Mouse (Mus musculus) kidney, embryonic 14.5 days (tissue): ENCODE results near the gene Sema3d. TPM values are rescaled to one million over a fixed set of nuclear protein-coding genes. Genes with fewer than 3 reads are reported as not detected.
A peak's percentile ranks its signal among the peaks of the same experiment; 100 is the strongest.

ENCODE experiments used
- ATAC-seq: fragments of 200-750 bp; cut with Nextera tagmentation; 2 replicates; pipeline ENCODE4 v1.8.0; 2017; ENCODE audit warnings: moderate number of reproducible peaks, mild to moderate bottlenecking, moderate TSS enrichment, moderate library complexity; ENCODE audit not compliant: low FRiP score, low TSS enrichment
- H3K27ac ChIP-seq: fragments of 300-500 bp; sonication (generic); 2 replicates; pipeline ENCODE4 v1.5.1; 2014; ENCODE audit warnings: low read depth, mild to moderate bottlenecking, low read length, moderate library complexity, mixed read lengths
- H3K27me3 ChIP-seq: fragments of 300-500 bp; sonication (generic); 2 replicates; pipeline ENCODE4 v1.6.1; 2014; ENCODE audit warnings: mild to moderate bottlenecking, low read length; ENCODE audit not compliant: control insufficient read depth, insufficient read depth
- H3K36me3 ChIP-seq: fragments of 300-500 bp; sonication (generic); 2 replicates; pipeline ENCODE4 v1.6.1; 2014; ENCODE audit warnings: low read length, mixed read lengths; ENCODE audit not compliant: control insufficient read depth, insufficient read depth
- H3K4me1 ChIP-seq: fragments of 300-500 bp; sonication (generic); 2 replicates; pipeline ENCODE4 v1.6.1; 2014; ENCODE audit warnings: low read length, mixed read lengths; ENCODE audit not compliant: control insufficient read depth, insufficient read depth
- H3K4me2 ChIP-seq: fragments of 300-500 bp; sonication (generic); replicated peaks from 2 replicates; pipeline ENCODE4 v1.6.1; 2014; ENCODE audit warnings: low read depth, mild to moderate bottlenecking, low read length
- H3K4me3 ChIP-seq: fragments of 300-500 bp; sonication (generic); 2 replicates; pipeline ENCODE4 v1.5.1; 2014; ENCODE audit warnings: mild to moderate bottlenecking, low read length
- H3K9ac ChIP-seq: fragments of 300-500 bp; sonication (generic); 2 replicates; pipeline ENCODE4 v1.6.1; 2014; ENCODE audit warnings: low read depth, mild to moderate bottlenecking, low read length, moderate library complexity
- H3K9me3 ChIP-seq: fragments of 300-500 bp; sonication (generic); 2 replicates; pipeline ENCODE4 v1.6.1; 2016; ENCODE audit warnings: low read length; ENCODE audit not compliant: control insufficient read depth
- WGBS: fragments of 180-500 bp; shearing (Covaris S2); extraction: QIAGEN DNeasy Blood & Tissue Kit; methylation state at CpG from one replicate; pipeline ENCODE4 v1.1.7; 2014; 5-methylcytosine and 5-hydroxymethylcytosine counted together
- polyA plus RNA-seq: library from polyadenylated mRNA; unstranded; fragments of >200 nt; fragmentation: Nextera tagmentation; extraction: Ambion mirVana; gene quantifications from 2 replicates; pipeline ENCODE4 v1.2.1, GENCODE M21; 2014

Sema3d gene
- polyA plus RNA-seq, 1 experiment from 2014 or later: 29.7 TPM

DNA sequence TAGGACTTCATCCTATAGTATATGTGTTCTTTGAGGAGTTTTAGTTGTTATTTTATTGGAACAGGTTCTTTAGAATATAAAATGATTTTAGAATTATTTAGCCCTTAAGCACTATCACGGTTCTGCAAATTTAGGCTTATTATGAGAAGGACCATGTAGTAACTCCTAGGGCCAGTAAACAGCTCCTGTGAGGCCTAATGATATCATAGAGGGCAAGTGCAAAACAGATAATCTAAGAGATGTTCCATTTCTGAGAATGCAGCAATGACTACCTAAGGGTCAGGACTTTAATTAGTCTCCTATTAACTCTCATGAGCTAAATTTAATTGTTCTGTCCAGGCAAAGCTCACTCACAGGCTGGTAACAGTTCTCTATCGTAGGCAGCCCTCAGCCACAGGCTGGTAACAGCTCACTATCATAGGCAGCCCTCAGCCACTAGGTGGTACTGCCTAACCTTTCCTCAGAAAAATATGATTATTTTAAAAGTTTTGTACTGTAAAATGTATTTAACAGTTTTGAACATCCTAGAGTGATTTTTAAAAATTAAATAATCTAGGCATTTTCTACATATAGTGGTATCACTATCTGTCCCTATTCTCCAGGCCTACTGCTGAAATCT lies 181.5 kb downstream of the Sema3d start:
- Histone ChIP-seq H3K36me3 (no peaks in the 10 kb centered on the region), H3K27ac (no peak overlapping the region), H3K9me3 (no peaks in the 10 kb centered on the region), H3K4me3 (no peak overlapping the region), H3K4me2 (no peak overlapping the region), H3K4me1 (no peaks in the 10 kb centered on the region), H3K9ac (no peak overlapping the region), H3K27me3 (no peaks in the 10 kb centered on the region)
- no peak for ATAC-seq
- WGBS: 65% methylated on average over 2 of the region's 2 CpGs

- Histone ChIP-seq H3K27me3 (no peaks in the 10 kb centered on the region), H3K4me1 (no peaks in the 10 kb centered on the region), H3K9me3 (no peaks in the 10 kb centered on the region), H3K9ac (no peak overlapping the region), H3K4me2 (no peak overlapping the region), H3K4me3 (no peak overlapping the region), H3K27ac (no peak overlapping the region), H3K36me3 (no peaks in the 10 kb centered on the region)
- no peak for ATAC-seq
- 60% methylated on average over 1 of the region's 1 CpGs for whole genome bisulfite sequencing
Observed at GRCm38 (mm10) chr5:12566568-12566967, 183.4 kb downstream of the Sema3d start.

- Histone ChIP-seq H3K27ac (no peak overlapping the region), H3K9me3 (no peaks in the 10 kb centered on the region), H3K36me3 (no peaks in the 10 kb centered on the region; the same call in 1 of the 2 replicates), H3K4me3 (no peak overlapping the region), H3K27me3 (no peaks in the 10 kb centered on the region), H3K4me1 (no peaks in the 10 kb centered on the region), H3K4me2 (no peak overlapping the region), H3K9ac (no peak overlapping the region)
- ATAC-seq: no peak
- WGBS: 71% methylated on average over 4 of the region's 4 CpGs
Observed at GRCm38 (mm10) chr5:12574551-12574950, 191.4 kb downstream of the Sema3d start.

- no peak overlapping the region for H3K4me3 ChIP-seq
- no peaks in the 10 kb centered on the region for H3K27me3 ChIP-seq
- H3K36me3 ChIP-seq: no peaks in the 10 kb centered on the region; the same call in 1 of the 2 replicates
- no peak overlapping the region for H3K4me2 ChIP-seq
- no peak overlapping the region for H3K27ac ChIP-seq
- H3K4me1 ChIP-seq: no peaks in the 10 kb centered on the region
- 63% methylated on average over 1 of the region's 1 CpGs for WGBS
- H3K9ac ChIP-seq: no peak overlapping the region
- H3K9me3 ChIP-seq: no peaks in the 10 kb centered on the region
- ATAC-seq: no peak
Observed at GRCm38 (mm10) chr5:12575262-12575661, 192.1 kb downstream of the Sema3d start.

DNA sequence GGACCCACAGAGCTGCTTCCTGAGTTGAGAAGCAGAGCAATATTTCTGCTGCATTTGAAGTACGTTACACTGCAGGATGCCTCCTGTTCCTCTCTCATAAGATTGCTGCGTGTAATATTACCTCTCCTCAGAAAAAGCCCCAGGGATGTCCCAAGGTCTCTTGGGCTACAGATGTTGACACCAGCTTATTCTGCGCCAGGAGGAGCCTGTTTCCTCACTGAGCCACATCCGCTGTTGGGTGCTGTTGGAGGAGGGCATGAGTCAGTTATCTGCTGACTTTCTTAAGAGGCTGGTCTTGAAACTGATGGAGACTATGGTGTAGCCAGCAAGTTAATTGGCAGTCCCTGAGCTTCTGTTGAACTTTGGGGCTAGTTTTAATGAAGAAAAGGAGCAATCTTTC lies 196.6 kb downstream of the Sema3d start:
- 45% methylated on average over 4 of the region's 4 CpGs for WGBS
- Histone ChIP-seq H3K4me1 (no peaks in the 10 kb centered on the region), H3K4me2 (no peak overlapping the region), H3K9ac (no peak overlapping the region), H3K36me3 (no peaks in the 10 kb centered on the region; the same call in 1 of the 2 replicates), H3K9me3 (no peaks in the 10 kb centered on the region), H3K27ac (no peak overlapping the region), H3K27me3 (no peaks in the 10 kb centered on the region), H3K4me3 (no peak overlapping the region)
- no peak for ATAC-seq

- H3K4me2 ChIP-seq: no peak overlapping the region
- no peaks in the 10 kb centered on the region for H3K9me3 ChIP-seq
- no peak overlapping the region for H3K4me3 ChIP-seq
- H3K27me3 ChIP-seq: no peaks in the 10 kb centered on the region
- peaks cover 3% of the 10 kb centered on the region for H3K36me3 ChIP-seq
- ATAC-seq: no peak
- no peaks in the 10 kb centered on the region for H3K4me1 ChIP-seq
- H3K9ac ChIP-seq: no peak overlapping the region
- WGBS: 94% methylated on average over 1 of the region's 1 CpGs
- H3K27ac ChIP-seq: no peak overlapping the region
Observed at GRCm38 (mm10) chr5:12582540-12582939, 199.4 kb downstream of the Sema3d start.

- Histone ChIP-seq H3K27ac (no peak overlapping the region), H3K36me3 (peaks cover 3% of the 10 kb centered on the region), H3K4me2 (no peak overlapping the region), H3K9ac (no peak overlapping the region), H3K4me1 (no peaks in the 10 kb centered on the region), H3K27me3 (no peaks in the 10 kb centered on the region), H3K4me3 (no peak overlapping the region), H3K9me3 (no peaks in the 10 kb centered on the region)
- peak; percentile 62; the same call in 1 of the 2 replicates for ATAC-seq
- 61% methylated on average over 3 of the region's 3 CpGs for WGBS
Observed at GRCm38 (mm10) chr5:12583293-12583834, 200.2 kb downstream of the Sema3d start.

GRCm38 (mm10) chr5:12584886-12585285 lies 201.7 kb downstream of the Sema3d start:
- ATAC-seq: no peak
- Histone ChIP-seq H3K27me3 (no peaks in the 10 kb centered on the region), H3K4me3 (no peak overlapping the region)

DNA sequence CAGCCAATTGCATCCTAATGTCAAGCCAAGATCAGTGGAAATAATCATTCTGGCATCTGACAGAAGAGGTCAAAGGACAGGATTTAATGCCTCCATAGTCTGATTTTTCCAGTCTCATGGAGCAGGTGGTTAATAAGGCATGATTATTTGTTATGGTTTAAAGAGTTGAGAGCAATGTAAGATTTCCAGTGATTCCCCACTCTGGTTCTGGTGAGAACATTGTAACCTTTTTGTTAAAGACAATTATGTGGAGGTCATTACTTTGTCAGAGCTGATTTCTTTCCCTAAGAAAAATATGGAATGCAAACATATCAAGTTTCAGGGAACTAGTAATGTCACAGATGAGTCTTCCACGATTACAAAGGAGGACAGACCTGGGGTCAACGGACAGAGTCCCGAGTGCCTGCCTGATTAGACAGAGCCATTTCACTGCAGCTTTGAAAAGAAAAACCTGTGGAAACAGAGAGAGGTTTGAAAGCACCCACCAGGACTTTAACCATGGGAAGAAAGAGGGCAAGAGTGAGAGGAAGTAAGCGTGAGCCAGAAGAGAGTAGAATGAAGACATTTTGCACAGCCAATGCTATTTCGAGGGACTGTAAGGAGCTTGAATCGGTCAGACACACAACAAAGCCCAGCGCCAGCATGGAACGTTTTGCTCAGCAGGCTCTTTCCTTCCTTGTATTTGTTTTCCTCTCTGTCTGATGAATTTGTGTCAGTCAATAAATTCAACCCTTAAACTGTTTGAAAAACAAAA lies 251.2 kb downstream of the Sema3d start:
- H3K9ac ChIP-seq: no peak overlapping the region
- no peak overlapping the region for H3K27ac ChIP-seq
- 19% methylated on average over 8 of the region's 8 CpGs for WGBS
- no peak overlapping the region for H3K4me3 ChIP-seq
- no peaks in the 10 kb centered on the region for H3K4me1 ChIP-seq
- no peaks in the 10 kb centered on the region for H3K27me3 ChIP-seq
- ATAC-seq: peak; percentile 83
- no peaks in the 10 kb centered on the region for H3K9me3 ChIP-seq
- no peaks in the 10 kb centered on the region for H3K36me3 ChIP-seq
- no peak overlapping the region; the same call in 1 of the 2 replicates for H3K4me2 ChIP-seq

More at GRCm38 (mm10) chr5:12584886-12585285, 201.7 kb downstream of the Sema3d start:
- Histone ChIP-seq H3K9ac (no peak overlapping the region), H3K27ac (no peak overlapping the region), H3K4me2 (no peak overlapping the region), H3K4me1 (no peaks in the 10 kb centered on the region), H3K9me3 (no peaks in the 10 kb centered on the region), H3K36me3 (peaks cover 3% of the 10 kb centered on the region)
- WGBS: 87% methylated on average over 9 of the region's 9 CpGs
